Mouse (Mus musculus) kidney, postnatal 25 days (tissue): ENCODE measurements around the gene Ildr2.

ENCODE experiments used
- DNase-seq, 2 experiments: peaks; one replicate each; pipeline ENCODE4 v3.0.0; 2021; ENCODE audit warnings: mixed read lengths in 2 of 2

Gene Ildr2

GRCm38 (mm10) chr1:166343586-166343985 is 89.6 kb downstream of the Ildr2 start:
- DNase-seq: no peak

GRCm38 (mm10) chr1:166344300-166345077 is 90.5 kb downstream of the Ildr2 start:
- DNase-seq: no peak

- no peak for DNase-seq
Measured at GRCm38 (mm10) chr1:166345602-166346001, 91.7 kb downstream of the Ildr2 start.

GRCm38 (mm10) chr1:166346906-166347305 is 93.0 kb downstream of the Ildr2 start:
- DNase-seq: no peak

- no peak for DNase-seq
Measured at GRCm38 (mm10) chr1:166349341-166349740, 95.4 kb downstream of the Ildr2 start.

GRCm38 (mm10) chr1:166349751-166350150 is 95.8 kb downstream of the Ildr2 start:
- DNase-seq: no peak

GRCm38 (mm10) chr1:166360157-166360855 is 106.4 kb downstream of the Ildr2 start:
- peak; percentile 90 to 92 for DNase-seq

- DNase-seq: no peak
Measured at GRCm38 (mm10) chr1:166360896-166361295, 107.0 kb downstream of the Ildr2 start.

- DNase-seq: no peak
Measured at GRCm38 (mm10) chr1:166361842-166362241, 107.9 kb downstream of the Ildr2 start.

GRCm38 (mm10) chr1:166362659-166363058 is 108.7 kb downstream of the Ildr2 start:
- no peak for DNase-seq

- no peak for DNase-seq
Measured at GRCm38 (mm10) chr1:166363122-166363521, 109.2 kb downstream of the Ildr2 start.
